Mouse (Mus musculus) heart, postnatal 0 days (tissue): ENCODE measurements around the gene Tmem259. TPM values are rescaled to one million over a fixed set of nuclear protein-coding genes. Genes with fewer than 3 reads are reported as not detected.

Experiments used
- ATAC-seq: fragments of 200-750 bp; cut with Nextera tagmentation; 2 replicates; pipeline ENCODE4 v1.8.0; 2017; ENCODE audit warnings: low read depth, moderate number of reproducible peaks, moderate library complexity; ENCODE audit not compliant: insufficient read depth
- DNase-seq: peaks from one replicate; pipeline ENCODE4 v3.0.0-alpha.2; 2016; ENCODE audit warnings: low spot score
- H3K27ac ChIP-seq: fragments of 300-500 bp; sonication (generic); 2 replicates; pipeline ENCODE4 v1.5.1; 2014; ENCODE audit warnings: low read depth, mild to moderate bottlenecking
- H3K27me3 ChIP-seq: fragments of 300-500 bp; sonication (generic); 2 replicates; pipeline ENCODE4 v1.6.1; 2014; ENCODE audit warnings: low read length, mixed read lengths; ENCODE audit not compliant: control insufficient read depth, insufficient read depth
- H3K36me3 ChIP-seq: fragments of 300-500 bp; sonication (generic); replicated peaks from 2 replicates; pipeline ENCODE4 v1.6.1; 2014; ENCODE audit warnings: low read length, mixed read lengths; ENCODE audit not compliant: control insufficient read depth, insufficient read depth
- H3K4me1 ChIP-seq: fragments of 300-500 bp; sonication (generic); 2 replicates; pipeline ENCODE4 v1.6.1; 2014; ENCODE audit warnings: antibody characterized with exemption; ENCODE audit not compliant: control insufficient read depth, insufficient read depth
- H3K4me2 ChIP-seq: fragments of 300-500 bp; sonication (generic); 2 replicates; pipeline ENCODE4 v1.6.1; 2014; ENCODE audit warnings: low read depth, mild to moderate bottlenecking, low read length, moderate library complexity
- H3K4me3 ChIP-seq: fragments of 300-500 bp; sonication (generic); 2 replicates; pipeline ENCODE4 v1.5.1; 2014; ENCODE audit warnings: low read depth, low read length
- H3K9ac ChIP-seq: fragments of 300-500 bp; sonication (generic); replicated peaks from 2 replicates; pipeline ENCODE4 v1.6.1; 2014; ENCODE audit warnings: low read depth, low read length, mixed read lengths
- H3K9me3 ChIP-seq: fragments of 300-500 bp; sonication (generic); replicated peaks from 2 replicates; pipeline ENCODE4 v1.6.1; 2016; ENCODE audit warnings: low read length; ENCODE audit not compliant: control insufficient read depth
- CTCF ChIP-seq: IDR thresholded peaks from 2 replicates; pipeline ENCODE4 v1.5.1; 2016; ENCODE audit warnings: antibody characterized with exemption, control low read depth, low read depth
- EP300 ChIP-seq: IDR thresholded peaks from 2 replicates; pipeline ENCODE4 v1.6.1; 2016; ENCODE audit warnings: antibody characterized with exemption, low read depth
- WGBS: fragments of 180-500 bp; shearing (Covaris S2); extraction: QIAGEN DNeasy Blood & Tissue Kit; methylation state at CpG from one replicate; pipeline ENCODE4 v1.1.7; 2014; 5-methylcytosine and 5-hydroxymethylcytosine counted together
- polyA plus RNA-seq: library from polyadenylated mRNA; unstranded; fragments of >200 nt; fragmentation: Nextera tagmentation; extraction: Ambion mirVana; gene quantifications from 2 replicates; pipeline ENCODE4 v1.2.1, GENCODE M21; 2015
- total RNA-seq: library from RNA; depleted of rRNA; stranded (reverse); fragments of >200 nt; gene quantifications from 2 replicates; pipeline ENCODE4 v1.2.3, GENCODE M21; 2014; ENCODE audit warnings: low replicate concordance

Gene Tmem259
- total and polyA plus RNA-seq, 2 experiments from 2014 or later = 18.0 to 162 TPM

- Histone ChIP-seq H3K27ac (0 out of 2 replicates have a peak overlapping the region, but pooled peaks have one; percentile 18), H3K4me3 (peak overlapping the region; percentile 59), H3K9me3 (no peaks in the 10 kb centered on the region), H3K4me1 (peaks cover 12% of the 10 kb centered on the region; the same call in 1 of the 2 replicates), H3K4me2 (peak overlapping the region; percentile 89), H3K27me3 (no peaks in the 10 kb centered on the region), H3K36me3 (peaks cover 34% of the 10 kb centered on the region), H3K9ac (peak overlapping the region; percentile 58)
- peak; percentile 57 for DNase-seq
- under 1% methylated on average over 35 of the region's 35 CpGs for WGBS
- ATAC-seq = peak; percentile 25; the same call in 1 of the 2 replicates
- TF ChIP-seq EP300 (no peak), CTCF (no peak)
Observed at GRCm38 (mm10) chr10:79997034-79997760, 13.1 kb upstream of the Tmem259 start.

DNA sequence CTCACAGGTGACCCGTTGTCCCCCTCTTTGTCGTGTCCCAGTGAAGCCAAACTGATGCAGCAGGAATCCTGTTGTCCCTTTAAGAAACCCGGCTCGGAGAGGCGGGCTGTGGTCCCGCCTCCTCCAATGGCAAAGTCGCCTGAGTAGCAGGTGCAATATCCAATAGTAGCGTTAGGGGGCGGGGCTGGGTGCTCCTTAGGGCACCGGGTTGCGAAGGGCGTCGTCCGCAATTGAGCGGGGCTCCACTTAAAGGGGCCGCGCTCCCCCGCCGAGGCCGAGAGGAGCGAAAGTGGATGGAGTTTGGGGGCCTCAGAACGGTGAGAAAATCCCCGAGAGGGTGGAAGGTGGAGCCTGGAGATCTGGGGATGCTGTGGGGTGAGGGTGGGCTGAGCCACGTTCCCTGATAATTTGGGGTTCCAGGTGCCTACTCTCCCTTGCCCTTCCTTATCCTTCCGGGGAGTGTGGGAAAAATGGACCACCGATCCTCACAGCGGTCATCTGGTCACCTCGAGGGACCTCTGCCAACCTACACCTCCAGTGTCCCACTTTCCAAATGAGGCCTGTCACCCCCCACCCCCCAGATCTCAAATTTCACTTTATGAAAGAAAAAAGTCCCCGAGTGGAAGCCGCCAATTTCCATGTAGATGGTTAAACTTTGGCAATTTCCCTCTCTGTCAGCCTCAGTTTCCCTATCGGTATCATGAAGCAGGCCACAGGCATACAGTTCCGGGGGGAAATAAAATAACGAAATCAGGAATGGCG lies 12.3 kb upstream of the Tmem259 start, which contains the start of gene Abca7:
TSS of gene Abca7 (plus strand) at position 223 of the 762 bp plus-strand sequence.
- WGBS = under 1% methylated on average over 34 of the region's 34 CpGs
- H3K4me3 ChIP-seq = peak within 1 kb of the TSS; percentile 59
- no peaks in the 10 kb centered on the region for H3K27me3 ChIP-seq
- DNase-seq (peak; percentile 93), ATAC-seq (peak; percentile 89)
- H3K9ac ChIP-seq = peak within 1 kb of the TSS; percentile 58
- H3K4me2 ChIP-seq = peak within 1 kb of the TSS; percentile 89
- H3K36me3 ChIP-seq = peaks cover 41% of the 10 kb centered on the region
- no peak for TF ChIP-seq EP300
- no peak for TF ChIP-seq CTCF
- H3K9me3 ChIP-seq = no peaks in the 10 kb centered on the region
- H3K4me1 ChIP-seq = peaks cover 12% of the 10 kb centered on the region; the same call in 1 of the 2 replicates
- peak within 1 kb of the TSS; percentile 52; the same call in 1 of the 2 replicates for H3K27ac ChIP-seq

GRCm38 (mm10) chr10:79995636-79996035 lies 11.5 kb upstream of the Tmem259 start:
- no peaks in the 10 kb centered on the region for H3K9me3 ChIP-seq
- H3K4me2 ChIP-seq = no peak overlapping the region
- peaks cover 49% of the 10 kb centered on the region for H3K36me3 ChIP-seq
- no peak overlapping the region for H3K4me3 ChIP-seq
- no peaks in the 10 kb centered on the region for H3K27me3 ChIP-seq
- peaks cover 12% of the 10 kb centered on the region; the same call in 1 of the 2 replicates for H3K4me1 ChIP-seq
- TF ChIP-seq EP300 (no peak), CTCF (no peak)
- no peak overlapping the region for H3K9ac ChIP-seq
- DNase-seq = no peak
- 74% methylated on average over 1 of the region's 1 CpGs for WGBS
- no peak for ATAC-seq
- H3K27ac ChIP-seq = no peak overlapping the region

- no peak for TF ChIP-seq CTCF
- TF ChIP-seq EP300 = no peak
- Histone ChIP-seq H3K36me3 (peaks cover 49% of the 10 kb centered on the region), H3K4me1 (peaks cover 16% of the 10 kb centered on the region), H3K27ac (no peak overlapping the region), H3K4me2 (no peak overlapping the region), H3K27me3 (no peaks in the 10 kb centered on the region), H3K9me3 (no peaks in the 10 kb centered on the region), H3K9ac (no peak overlapping the region), H3K4me3 (no peak overlapping the region)
- ATAC-seq (no peak), DNase-seq (no peak)
- WGBS = 71% methylated on average over 16 of the region's 16 CpGs
Observed at GRCm38 (mm10) chr10:79994397-79995115, 10.4 kb upstream of the Tmem259 start.

GRCm38 (mm10) chr10:79991548-79991947 lies 7.4 kb upstream of the Tmem259 start:
- 88% methylated on average over 6 of the region's 6 CpGs for WGBS

More at GRCm38 (mm10) chr10:79991548-79991947, 7.4 kb upstream of the Tmem259 start:
- Histone ChIP-seq H3K4me3 (no peak overlapping the region), H3K27me3 (no peaks in the 10 kb centered on the region), H3K9ac (no peak overlapping the region), H3K4me2 (no peak overlapping the region), H3K36me3 (peaks cover 49% of the 10 kb centered on the region), H3K9me3 (no peaks in the 10 kb centered on the region), H3K27ac (no peak overlapping the region), H3K4me1 (peaks cover 15% of the 10 kb centered on the region)
- TF ChIP-seq EP300 (no peak), CTCF (peak; percentile 22)
- ATAC-seq = no peak
- no peak for DNase-seq
